Mouse (Mus musculus): Measurements from ENCODE around the gene Has1.

Has1 gene

DNA sequence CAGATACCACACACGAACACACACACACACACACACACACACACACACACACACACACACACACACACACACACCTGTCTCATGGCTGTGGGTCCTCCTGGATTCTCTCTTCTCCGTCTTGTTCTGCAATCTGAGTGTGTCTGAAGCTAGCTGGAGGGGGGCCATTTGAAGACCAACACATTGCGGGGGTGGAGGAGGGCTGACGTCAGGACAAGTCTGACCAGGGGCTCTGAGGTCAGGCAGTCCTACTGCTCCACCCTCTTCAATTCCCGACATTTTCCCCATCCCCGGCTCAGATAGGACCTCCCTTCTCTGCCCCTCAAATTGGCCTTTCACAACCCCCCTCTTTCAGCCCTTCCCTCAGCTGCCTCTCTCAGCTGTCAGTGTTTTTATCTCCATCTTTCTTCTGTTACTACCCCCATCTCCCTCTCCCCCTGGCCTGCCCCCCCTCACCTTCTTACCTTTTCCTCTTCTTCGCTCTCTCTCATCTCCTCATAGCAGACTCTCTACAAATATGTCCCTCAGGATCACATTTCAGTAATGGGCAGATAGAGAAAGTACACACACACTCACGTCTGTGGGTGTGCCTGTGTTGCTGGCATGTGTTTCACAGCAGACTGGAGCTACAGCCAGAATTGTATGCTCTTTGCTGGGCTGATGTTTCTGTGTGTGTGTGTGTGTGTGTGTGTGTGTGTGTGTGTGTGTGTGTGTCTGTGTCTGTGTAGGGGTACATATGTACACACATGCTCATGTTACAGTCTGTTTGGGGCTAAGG lies at the start of gene Has1:
Has1 (minus strand) TSS at position 142 of the 775 bp plus-strand sequence.
- DNase-seq (ENCODE audit: extremely low spot score, low spot score): no peak

DNA sequence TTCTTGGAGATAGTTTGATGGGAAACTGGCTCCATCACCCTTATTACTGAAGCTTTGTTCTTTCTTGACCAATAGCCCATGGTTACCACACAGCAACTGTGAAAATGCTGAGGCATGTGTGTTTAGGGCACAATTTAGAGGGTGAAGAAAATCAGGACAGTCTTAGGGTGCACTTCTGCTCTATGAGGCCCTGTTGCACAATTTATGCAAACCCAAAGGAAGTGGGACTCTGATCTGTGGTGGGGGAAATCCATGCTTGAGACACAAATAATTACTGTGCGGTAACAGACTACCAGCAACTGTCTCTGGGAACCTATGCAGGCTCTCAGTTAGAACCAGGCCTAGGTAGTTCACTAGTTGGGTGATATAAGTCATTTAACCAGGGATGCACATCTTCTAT lies 45.8 kb upstream of the Has1 start:
- DNase-seq (ENCODE audit: extremely low spot score, low spot score): no peak

DNA sequence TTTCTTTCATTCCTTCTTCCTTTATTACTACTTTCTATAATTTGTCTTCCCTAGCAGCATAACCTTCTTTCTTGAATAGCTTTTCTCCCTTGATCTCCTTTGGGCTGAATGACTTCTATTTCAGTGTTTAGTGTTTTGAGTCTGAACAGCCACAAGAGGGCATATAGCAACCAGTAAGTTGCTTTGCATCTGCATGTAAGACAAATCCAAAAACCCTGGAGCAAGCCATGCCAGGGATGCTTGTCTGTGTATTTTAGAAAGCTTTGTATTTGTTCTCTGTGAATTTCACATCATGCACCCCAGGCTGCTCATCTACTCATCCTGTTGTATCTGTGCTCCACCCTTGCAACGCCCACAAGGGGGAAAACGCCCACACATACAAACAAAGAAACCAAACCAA lies 44.3 kb upstream of the Has1 start:
- no peak for DNase-seq (ENCODE audit: extremely low spot score, low spot score)

DNA sequence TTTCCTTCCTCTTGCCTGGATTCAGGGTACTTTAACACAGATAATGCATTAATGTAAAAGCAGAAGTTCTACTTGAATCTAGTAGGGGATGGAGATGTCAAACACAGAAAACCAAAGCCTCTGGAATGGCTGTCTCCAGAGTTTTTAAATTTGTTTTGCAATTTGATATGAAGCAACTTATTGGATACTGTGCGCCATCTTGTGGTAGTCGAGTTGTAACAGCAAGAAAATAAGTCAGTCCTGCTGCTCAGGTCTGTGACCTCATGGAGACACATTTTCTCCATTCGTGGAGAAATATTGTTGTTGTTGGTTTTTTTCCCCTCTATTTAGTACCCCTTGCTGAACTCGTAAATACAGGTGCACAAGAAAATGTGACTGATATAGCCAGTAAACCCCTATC lies 41.0 kb upstream of the Has1 start:
- no peak for DNase-seq (ENCODE audit: extremely low spot score, low spot score)

DNA sequence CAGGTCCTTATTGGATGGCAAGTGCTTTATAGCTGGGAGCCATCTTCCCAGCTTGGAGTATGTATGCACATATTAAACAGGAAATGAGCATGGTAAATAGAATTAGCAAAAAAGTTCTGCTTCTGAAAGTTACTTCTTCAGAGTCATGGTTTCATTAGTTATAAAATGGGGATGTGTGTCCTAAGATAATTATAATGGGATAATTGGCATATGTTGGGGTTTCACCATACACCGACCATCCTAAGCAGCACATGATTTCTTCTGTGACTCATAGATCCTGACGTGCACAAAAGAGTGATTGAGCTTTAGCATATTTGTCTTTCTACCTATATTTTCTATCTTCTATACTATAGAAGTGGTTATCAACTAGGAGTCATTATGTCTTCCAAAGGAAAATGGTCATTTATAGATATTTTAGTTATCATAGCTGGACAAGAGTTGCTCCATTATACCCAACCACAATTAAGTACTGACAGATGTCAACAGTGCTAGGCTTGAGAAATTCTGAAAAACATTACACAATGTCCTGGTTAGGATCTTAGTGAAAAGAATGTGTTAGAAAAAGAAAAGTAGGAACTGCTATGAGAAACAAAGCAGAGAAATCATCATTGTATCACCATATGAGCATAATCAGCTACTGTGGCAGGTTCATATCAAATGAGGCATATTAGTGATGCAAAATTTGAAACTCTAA lies 34.9 kb upstream of the Has1 start:
- DNase-seq (ENCODE audit: extremely low spot score, low spot score): no peak

DNA sequence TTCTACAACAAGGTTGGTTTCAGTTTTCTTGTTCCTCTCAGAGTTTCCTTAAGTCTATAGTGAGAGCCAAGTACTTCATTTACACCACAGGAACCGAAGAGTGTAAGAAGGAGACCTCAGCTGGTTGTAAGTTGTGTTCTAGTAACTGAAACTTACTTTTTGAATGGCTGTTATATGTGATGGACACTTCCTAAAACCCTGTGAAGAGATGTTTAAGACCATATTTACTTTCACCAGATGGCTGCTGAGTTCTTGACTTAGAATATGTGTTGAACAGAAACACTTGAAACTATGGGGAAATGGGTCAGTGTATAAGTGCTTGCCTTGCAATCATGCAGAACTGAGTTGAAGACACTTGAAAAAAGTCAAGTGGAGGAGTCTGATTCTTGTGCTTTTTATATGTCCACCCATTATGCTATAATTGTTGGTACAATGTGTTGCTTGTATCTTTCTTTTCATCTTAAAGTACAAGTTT lies 32.8 kb upstream of the Has1 start, which contains the start of the genes Fpr2 and Fpr3:
Fpr2 (plus strand) TSS at position 51 of the 475 bp plus-strand sequence.
Fpr3 (plus strand) TSS at position 79 of the 475 bp plus-strand sequence.
- no peak for DNase-seq (ENCODE audit: extremely low spot score, low spot score)

DNA sequence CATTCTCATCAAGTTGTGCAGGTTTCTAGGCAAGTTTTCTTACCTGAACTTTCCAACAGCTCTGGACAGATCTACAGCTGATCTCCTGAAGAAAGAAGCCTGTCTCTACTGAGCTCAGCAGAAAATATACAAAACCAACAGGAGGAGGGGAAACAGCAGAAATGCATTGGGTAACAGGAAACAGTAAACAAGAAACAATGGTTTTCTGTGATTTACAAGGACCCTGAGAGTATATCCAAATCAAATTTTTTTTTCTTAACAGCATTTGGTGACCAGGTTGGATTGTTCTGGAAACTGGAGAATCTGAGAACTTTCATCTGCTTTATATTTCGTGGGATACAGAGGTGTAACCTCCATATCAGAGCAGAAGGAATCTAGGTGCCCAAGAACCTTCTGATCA lies 28.8 kb upstream of the Has1 start, which contains the start of gene Fpr1:
Fpr1 (minus strand) TSS at position 101 of the 400 bp plus-strand sequence.
- DNase-seq (ENCODE audit: extremely low spot score, low spot score): no peak

DNA sequence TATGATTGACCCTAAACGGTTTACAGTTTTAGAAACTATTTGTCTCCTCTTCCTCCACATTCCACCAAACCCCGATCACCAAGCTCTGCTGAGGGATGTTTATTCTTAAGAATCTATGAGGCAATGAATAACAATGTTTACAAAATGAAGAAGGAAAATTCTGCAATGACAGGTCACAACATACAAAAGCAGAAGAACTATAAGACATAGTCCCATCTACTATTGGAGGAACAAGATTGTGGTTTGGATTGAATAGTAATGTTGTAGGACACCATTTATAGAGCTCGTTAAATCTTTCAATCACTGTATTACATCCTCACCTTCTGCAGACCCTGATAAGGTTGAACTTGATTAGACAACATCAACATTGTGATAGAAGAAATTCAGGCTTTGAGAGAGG lies 27.7 kb upstream of the Has1 start:
- DNase-seq (ENCODE audit: extremely low spot score, low spot score): no peak

DNA sequence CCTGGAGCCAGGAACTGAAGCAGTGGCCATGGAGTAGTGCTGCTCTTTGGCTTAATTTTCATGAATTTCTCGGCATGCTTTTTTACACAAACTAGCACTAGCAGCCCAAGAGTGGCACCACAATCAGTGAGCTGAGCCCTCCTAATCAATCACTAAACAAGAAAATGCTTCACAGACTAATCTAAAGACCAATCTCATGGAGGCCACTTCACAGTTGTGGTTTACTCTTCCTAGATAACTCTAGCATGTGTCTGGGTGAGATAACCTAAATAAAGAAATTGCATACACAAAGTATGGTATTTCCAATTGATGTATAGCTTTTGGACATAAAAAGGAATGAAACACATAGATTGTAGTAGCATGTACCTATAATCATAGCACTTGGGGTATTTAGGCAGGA lies 24.3 kb upstream of the Has1 start:
- no peak for DNase-seq (ENCODE audit: extremely low spot score, low spot score)

DNA sequence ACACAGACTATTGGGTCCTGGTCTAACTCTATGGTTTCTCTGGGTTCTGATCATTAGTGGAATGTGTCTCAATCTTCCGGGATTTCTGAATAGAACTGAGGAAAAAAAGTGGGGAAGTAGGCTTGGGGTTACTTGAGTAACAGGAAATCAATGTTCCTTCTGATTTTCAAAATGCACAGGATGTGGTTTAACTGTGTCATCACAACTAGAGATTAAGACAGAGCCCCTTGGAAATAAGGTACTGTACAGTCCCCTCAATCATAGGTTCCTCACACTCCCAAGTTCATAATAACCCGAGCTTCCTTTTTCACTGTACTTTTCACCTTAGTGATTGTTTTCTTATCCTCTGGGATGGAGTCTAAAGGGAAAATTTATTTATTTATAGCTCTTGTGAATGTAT lies 16.7 kb upstream of the Has1 start:
- no peak for DNase-seq (ENCODE audit: extremely low spot score, low spot score)

DNA sequence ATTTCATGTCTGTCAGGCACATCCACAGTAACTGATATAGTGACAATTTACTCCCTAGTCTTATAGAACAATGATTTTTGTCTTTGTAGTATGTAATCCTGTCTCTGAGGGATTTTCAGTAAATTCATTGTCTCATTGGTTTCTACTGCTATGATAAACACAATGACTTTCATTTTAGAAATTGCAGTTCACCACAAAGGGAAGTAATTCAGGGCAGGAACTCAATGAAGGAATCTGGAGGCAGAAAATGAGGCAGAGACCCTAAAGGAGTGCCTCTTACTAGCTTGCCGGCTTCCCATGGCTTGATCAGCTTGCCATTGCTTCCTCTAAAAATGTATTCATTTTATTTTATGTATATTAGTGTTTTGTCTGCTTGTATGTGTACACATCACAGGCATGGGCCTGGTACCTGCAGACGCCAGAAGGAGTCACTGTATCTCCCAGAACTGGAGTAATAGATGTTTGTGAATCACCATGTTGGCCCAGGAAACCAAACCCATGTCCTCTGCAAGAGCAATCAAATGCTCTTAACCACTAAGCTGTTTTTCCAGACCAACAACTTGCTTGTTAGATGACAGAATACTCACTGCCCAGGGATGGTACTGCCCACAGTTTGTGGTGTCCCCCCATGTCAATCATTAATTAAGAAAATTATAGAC lies 16.0 kb upstream of the Has1 start:
- DNase-seq (ENCODE audit: extremely low spot score, low spot score): no peak

DNA sequence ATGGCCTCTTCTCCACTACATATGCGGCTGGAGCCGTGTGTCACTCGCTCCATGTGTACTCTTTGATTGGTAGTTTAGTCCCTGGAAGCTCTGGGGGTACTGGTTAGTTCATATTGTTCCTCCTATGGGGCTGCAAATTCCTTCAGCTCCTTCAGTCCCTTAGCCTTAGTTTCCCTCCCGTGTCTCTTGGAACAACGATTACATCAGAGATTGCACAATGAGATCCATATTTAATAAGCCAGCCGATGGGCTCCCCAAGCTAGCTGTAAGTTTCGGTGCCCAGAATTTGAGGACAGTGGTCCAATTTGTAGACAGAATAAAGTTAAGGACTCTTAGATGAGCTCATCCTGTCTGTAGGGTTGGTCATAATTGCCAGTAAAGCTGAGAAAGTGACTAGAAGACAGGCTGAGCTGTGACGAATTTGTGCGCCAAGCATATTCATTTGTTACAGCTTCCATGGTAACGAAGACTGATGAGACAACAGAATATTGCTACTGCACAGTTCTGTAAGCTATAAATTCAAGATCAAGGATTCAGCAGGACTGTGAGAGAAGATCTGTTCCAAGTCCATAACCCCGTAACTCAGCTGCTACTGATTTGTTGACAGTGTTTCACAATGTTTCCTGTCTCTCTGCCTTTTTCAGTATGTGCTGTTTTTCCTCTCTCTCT lies 11.9 kb upstream of the Has1 start:
- no peak for DNase-seq (ENCODE audit: extremely low spot score, low spot score)

DNA sequence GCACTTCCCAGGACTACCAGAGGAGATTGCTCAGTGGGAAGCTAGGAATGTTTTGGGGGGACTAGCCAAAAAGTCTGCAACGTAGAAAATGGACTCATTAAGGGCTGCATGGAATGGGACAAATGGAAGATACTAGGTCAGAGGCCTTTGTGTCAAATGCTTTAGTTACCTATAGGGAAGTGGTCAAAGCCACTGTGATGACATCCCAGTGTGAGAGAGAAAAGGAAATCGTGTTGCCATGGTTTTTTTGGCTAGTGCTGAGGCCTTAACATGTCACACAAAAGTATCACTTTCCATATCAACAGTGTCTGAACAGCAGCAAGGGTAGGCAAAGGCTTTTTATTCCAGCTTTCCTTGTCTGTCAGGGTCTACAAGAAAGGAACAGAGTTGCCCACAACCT lies 10.2 kb upstream of the Has1 start:
- DNase-seq (ENCODE audit: extremely low spot score, low spot score): no peak

DNA sequence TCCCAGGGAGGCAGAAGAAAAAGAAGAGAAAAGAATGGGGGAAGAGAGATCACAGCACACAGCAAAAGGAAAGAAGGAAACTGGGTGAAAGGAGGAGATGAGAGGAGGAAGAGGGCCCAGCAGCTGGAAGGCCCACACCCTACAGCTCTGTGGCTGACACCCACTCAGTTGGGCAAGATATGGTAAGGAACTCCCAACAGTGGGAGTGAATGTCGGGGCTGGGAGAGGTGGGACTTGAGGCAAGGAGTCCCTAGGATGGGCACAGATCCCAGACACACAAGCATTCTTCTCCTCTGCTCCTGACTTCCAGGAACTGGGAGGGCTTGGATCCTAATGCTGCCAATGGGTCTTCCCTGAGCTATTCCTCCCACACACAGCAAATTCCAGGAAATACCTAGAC lies 7.4 kb upstream of the Has1 start:
- no peak for DNase-seq (ENCODE audit: extremely low spot score, low spot score)

DNA sequence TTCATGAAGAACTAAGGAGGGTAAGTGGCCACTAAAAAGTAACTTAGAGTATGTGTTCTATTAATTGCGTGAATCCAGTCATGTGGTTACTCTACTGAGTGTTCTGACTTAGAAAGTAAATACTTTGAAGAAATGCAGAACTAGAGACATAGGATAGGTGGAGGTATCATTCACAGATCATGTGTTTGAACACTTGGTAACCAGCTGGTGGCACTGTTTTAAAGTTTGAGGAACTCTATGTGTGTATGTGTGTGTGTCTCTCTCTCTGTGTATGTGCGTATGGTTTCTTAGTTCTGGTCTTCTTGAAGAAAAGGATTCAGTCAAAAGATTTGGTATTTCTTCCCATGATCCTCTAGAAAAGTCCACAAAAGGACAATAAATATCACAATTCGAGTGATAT lies 5.1 kb upstream of the Has1 start:
- no peak for DNase-seq (ENCODE audit: extremely low spot score, low spot score)

DNA sequence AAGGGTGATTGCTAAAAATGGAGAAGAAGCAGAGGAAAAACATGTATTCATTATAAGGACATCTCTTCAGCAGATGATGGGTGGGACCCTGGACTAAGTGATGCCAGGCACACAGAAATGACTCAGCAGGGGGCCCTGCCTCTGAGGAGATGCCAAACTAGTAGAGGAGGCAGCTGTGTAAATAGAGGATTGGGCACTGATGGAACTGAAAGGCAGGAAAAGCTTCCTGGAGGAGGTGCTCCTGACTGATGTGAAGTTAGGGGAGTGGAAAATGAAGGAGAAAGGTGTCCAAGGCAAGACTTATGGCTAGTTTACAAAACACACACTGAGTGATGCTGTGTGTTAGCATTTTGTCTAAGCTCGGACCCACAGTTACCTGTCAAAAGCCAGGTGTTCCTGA lies 2.4 kb upstream of the Has1 start:
- DNase-seq (ENCODE audit: extremely low spot score, low spot score): no peak

DNA sequence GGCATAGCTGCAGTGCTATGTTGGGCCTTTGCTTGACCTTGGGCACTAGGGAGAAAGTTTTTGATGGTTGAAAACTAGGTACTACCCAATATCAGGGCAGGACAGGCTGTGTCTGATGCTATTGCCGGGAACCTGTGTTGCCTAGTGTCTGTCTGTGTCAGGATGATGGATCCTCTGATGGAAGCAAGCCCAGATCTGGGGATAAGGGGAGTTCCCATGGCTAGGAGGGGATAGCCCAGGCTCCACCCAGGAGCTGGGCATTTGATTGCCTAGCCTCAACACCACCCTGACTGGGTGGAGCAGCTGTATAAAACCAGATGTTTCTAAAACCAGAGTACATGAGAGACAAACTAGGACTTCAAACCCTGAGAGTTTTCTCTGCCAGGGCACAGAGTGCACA lies 1.6 kb upstream of the Has1 start:
- no peak for DNase-seq (ENCODE audit: extremely low spot score, low spot score)

DNA sequence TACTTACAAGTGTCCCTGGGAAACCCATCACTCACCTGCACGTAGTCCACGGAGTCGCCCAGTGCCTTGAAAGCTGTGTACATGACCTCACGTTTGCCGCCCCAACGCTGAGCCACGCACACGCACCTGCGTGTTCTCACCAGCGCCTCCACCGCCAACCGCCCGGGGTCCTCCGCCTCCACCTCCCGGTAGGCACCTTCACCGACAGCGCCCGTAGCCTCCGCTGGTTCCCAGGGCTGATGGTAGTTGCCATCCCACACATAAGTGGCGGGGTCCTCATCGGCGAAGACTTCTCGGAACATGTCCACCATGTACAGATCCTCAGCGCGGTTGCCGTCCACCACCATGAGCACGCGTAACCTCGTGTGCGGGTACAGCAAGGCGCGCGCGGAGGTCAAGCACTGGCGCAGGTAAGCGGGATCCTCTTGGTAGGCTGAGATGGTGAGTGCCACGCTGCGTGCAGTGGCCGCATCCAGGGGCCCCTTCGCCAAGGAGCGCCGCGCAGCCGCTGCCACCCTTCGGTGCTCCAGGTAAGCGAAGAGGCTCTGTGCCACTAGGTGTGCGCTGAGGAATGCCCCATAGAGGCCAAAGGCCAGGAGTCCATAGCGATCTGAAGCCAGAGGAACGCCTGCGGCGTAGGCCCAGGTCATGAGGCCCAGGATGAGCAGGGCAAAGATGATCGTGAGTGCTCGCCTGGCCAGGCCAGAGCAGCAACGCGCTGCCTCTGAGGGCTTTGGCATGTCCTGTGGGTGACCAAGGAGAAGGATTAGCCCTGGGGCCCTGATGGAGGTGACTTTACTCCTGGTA lies 4.9 kb downstream of the Has1 start:
- no peak for DNase-seq (ENCODE audit: extremely low spot score, low spot score)

DNA sequence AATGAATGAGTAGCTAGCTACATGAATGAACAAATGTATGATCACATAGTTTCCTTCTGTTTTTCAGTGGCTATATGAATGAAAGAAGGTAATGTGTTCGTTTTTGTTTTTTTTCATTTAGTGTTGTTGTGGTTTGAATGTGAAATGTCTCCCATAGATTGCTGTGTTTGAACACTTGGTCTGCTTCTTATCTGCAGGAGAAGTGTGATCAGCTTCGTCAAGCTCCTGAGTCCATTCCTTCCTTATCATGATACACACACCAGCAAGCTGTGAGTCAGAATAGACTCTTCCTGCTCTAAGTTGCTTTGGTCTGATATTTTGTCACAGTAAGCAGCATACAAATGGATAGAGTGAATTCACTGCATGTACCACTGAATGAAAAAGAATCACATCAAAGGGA lies 6.0 kb downstream of the Has1 start:
- no peak for DNase-seq (ENCODE audit: extremely low spot score, low spot score)

DNA sequence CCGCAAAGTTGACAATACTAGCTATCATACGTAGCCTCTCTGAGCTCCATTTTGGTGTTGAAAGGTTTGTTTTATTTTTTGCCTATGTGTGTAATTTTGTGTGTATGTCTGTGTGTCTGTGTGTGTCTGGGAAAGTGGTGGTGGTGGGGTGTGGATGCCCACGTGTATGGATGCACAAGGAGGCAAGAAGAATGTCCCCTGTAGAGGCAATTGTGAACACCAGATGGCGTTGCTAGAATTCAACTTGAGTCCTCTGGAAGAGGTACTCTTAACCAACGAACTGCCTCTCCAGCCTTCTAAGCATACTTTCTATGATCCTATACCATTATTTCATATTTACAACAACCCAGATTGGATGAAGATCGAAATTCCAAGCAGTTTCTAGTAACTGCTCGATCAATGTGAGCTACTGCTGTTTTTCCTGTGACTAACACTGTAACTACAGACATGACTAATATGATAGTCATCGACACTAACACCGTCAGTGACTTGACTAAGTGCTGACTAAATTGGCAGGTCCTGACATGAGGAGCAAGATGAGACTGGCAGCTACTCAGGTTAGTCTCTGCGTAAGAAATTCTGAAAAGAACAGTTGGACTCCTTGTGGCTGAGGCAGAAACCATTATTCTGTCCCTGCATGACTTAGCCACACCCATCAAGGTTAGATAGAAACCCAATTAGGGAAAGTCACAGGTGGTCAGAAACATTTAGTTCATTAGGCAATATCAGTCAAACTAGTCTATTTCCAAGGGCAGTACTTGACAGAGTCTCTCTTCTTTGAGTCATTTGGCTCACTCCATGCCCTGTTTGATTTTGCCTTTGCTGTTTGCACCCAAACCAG lies 9.6 kb downstream of the Has1 start:
- no peak for DNase-seq (ENCODE audit: extremely low spot score, low spot score)

Data from neural tube, embryonic 10.5 days (tissue).